Mouse (Mus musculus) adrenal gland, adult 10 weeks (tissue): ENCODE results near the gene Pdcl3. TPM values are rescaled to one million over a fixed set of nuclear protein-coding genes. Genes with fewer than 3 reads are reported as not detected.

Experiments
- polyA plus RNA-seq: library from polyadenylated mRNA; stranded (reverse); fragments of 350-450 nt; fragmentation: Illumina TruSeq; extraction: RNeasy Lipid Tissue Mini Kit (QIAGEN cat#74804); gene quantifications from one replicate; pipeline ENCODE4 v1.2.3, GENCODE M21; 2014; ENCODE audit warnings: low read depth, low replicate concordance

Pdcl3 gene
- 90.0 TPM for polyA plus RNA-seq

GRCm38 (mm10) chr1:38985308-38985707 lies at the start of gene Pdcl3:
Pdcl3 (plus strand) TSS chr1:38985608.

DNA sequence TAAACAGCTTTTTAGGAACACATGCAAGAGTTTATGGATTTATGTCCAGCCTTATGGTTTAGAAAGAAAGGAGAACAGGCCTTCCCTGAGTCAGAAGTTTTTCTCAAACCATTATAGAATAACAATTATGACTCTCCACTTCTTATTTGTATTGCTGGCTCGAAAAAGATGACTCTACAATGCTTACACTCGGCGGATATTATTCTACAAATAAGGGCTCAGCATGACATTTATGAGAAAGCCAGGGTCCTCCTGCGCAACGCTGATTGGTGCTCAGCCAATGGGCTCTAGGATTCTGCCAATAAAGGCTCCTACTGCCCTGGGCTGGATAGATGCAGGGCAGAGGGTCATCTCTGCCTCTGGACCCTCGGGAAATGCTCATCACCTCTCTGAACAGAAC lies 46.6 kb upstream of the Pdcl3 start, which contains the start of gene Nms:
Gene Nms (plus strand): TSS at position 301 of the 400 bp plus-strand sequence.

Other genes with a start within 250 kb of the Pdcl3 start
- gene Lonrf2, start 148.9 kb upstream of the Pdcl3 start, polyA plus RNA-seq: 11.8 TPM
- 1.2 TPM for gene Chst10, start 87.4 kb upstream of the Pdcl3 start, polyA plus RNA-seq
- gene Nms, start 46.5 kb upstream of the Pdcl3 start, polyA plus RNA-seq: not detected
- 5.1 TPM for gene Npas2, start 208.1 kb downstream of the Pdcl3 start, polyA plus RNA-seq